Mouse (Mus musculus): ENCODE measurements around the gene Smim24.

- TF ChIP-seq CTCF (IDR thresholded peaks at IDR 0.05; ENCODE audit: low read depth, low read length) (no peak), EP300 (IDR thresholded peaks at IDR 0.05; ENCODE audit: insufficient read depth, low read depth, low read length) (no peak), POLR2A (IDR thresholded peaks at IDR 0.05; ENCODE audit: insufficient read depth, low read length) (no peak)
Observed at GRCm38 (mm10) chr10:81355533-81355932, 37.3 kb upstream of the Smim24 start.

Measured in ES-Bruce4 (cell line).